Mouse (Mus musculus): Measurements from ENCODE around the gene Olfr1205. TPM values are rescaled to one million over a fixed set of nuclear protein-coding genes. Genes with fewer than 3 reads are reported as not detected.

Olfr1205 gene
- not detected for polyA plus RNA-seq (2014; fragmentation: Illumina TruSeq; extraction: RNeasy Lipid Tissue Mini Kit (QIAGEN cat#74804); ENCODE audit: low read depth, low replicate concordance)

DNA sequence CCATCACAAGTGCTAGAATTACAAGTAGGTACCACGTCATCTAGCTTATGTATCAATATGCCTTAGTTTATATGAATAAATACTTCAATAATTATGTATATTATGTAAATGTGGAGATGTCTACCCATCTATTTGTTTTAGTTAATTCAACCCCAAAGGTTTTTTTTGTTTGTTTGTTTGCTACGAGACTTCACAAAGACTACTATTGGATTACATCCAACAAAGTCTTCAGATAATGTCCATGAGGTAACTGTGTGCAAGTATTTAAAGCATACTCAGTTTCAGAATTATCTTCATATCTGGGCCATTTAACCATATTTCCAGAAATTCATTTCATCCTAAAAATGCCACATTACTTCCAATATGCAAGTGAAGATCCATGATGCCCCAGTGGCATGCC is at the start of gene Olfr1205:
Gene Olfr1205 (plus strand): TSS at position 301 of the 400 bp plus-strand sequence.

DNA sequence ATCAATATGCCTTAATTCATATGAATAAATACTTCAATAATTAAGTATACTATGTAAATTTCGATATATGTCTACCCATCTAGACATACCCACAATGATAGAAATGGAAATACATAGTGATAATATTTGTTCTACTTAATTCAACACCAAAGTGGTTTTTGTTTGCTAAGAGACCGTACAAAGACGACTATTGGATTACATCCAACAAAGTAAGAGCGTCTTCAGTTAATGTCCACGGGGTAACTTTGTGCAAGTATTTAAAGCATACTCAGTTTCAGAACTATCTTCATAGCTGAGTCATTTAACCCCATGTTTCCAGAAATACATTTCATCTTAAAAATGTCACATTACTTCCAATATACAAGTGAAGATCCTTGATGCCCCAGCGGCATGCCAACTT is 36.8 kb upstream of the Olfr1205 start, which contains the start of gene Olfr1201:
Gene Olfr1201 (plus strand): TSS at position 301 of the 400 bp plus-strand sequence.

DNA sequence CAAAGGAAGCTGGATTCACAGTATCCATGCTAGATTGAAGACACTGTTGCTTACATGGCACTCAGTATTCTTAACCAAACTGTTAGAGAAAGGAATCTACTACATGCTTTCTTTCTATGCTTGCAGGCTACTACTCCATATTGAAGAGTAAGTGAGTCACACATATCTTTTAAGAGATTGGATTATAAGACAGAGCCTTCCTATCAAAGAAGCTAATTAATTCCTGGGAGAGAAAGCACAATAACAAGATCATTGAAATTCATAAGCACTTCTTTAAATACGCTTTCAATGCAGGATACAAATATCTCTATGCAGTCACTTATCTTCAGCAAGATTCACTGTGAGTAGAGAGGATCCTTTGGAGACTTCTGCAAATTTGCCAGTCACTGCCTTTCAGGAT is 15.3 kb upstream of the Olfr1205 start, which contains the start of gene Olfr1202:
Gene Olfr1202 (plus strand): TSS at position 301 of the 400 bp plus-strand sequence.

DNA sequence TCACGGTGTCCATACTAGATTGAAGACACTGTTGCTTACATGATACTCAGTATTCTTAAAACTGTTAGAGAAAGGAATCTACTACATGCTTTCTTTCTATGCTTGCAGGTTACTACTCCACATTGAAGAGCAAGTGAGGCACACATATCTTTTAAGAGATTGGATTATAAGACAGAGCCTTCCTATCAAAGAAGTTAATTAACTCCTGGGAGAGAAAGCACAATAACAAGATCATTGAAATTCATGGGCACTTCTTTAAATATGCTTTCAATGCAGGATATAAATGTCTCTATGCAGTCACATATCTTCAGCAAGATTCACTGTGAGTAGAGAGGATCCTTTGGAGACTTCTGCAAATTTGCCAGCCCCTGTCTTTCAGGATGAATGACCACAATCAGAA is 19.5 kb downstream of the Olfr1205 start, which contains the start of gene Olfr1204:
Gene Olfr1204 (plus strand): TSS at position 301 of the 400 bp plus-strand sequence.

DNA sequence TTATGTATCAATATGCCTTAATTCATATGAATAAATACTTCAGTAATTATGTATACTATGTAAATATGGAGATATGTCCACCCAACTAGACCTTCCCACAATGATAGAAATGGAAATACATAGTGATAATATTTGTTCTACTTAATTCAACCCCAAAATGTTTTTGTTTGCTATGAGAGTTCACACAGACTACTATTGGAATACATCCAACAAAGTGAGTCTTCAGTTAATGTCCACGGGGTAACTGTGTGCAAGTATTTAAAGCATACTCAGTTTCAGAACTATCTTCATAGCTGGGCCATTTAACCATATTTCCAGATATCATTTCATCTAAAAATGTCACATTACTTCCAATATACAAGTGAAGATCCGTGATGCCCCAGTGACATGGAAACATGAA is 33.4 kb downstream of the Olfr1205 start, which contains the start of gene Olfr1206:
Gene Olfr1206 (plus strand): TSS at position 301 of the 400 bp plus-strand sequence.

Other genes with a start within 250 kb of the Olfr1205 start
- not detected for gene Olfr1189, start 243.3 kb upstream of the Olfr1205 start, polyA plus RNA-seq (2014; fragmentation: Illumina TruSeq; extraction: RNeasy Lipid Tissue Mini Kit (QIAGEN cat#74804); ENCODE audit: low read depth, low replicate concordance)
- not detected for gene Olfr1191-ps1, start 189.2 kb upstream of the Olfr1205 start, polyA plus RNA-seq (2014; fragmentation: Illumina TruSeq; extraction: RNeasy Lipid Tissue Mini Kit (QIAGEN cat#74804); ENCODE audit: low read depth, low replicate concordance)
- not detected for gene Olfr1192-ps1, start 181.2 kb upstream of the Olfr1205 start, polyA plus RNA-seq (2014; fragmentation: Illumina TruSeq; extraction: RNeasy Lipid Tissue Mini Kit (QIAGEN cat#74804); ENCODE audit: low read depth, low replicate concordance)
- gene Olfr1193, start 154.1 kb upstream of the Olfr1205 start, polyA plus RNA-seq (2014; fragmentation: Illumina TruSeq; extraction: RNeasy Lipid Tissue Mini Kit (QIAGEN cat#74804); ENCODE audit: low read depth, low replicate concordance): not detected
- not detected for gene Olfr1195, start 140.6 kb upstream of the Olfr1205 start, polyA plus RNA-seq (2014; fragmentation: Illumina TruSeq; extraction: RNeasy Lipid Tissue Mini Kit (QIAGEN cat#74804); ENCODE audit: low read depth, low replicate concordance)
- not detected for gene Olfr1196, start 125.1 kb upstream of the Olfr1205 start, polyA plus RNA-seq (2014; fragmentation: Illumina TruSeq; extraction: RNeasy Lipid Tissue Mini Kit (QIAGEN cat#74804); ENCODE audit: low read depth, low replicate concordance)
- gene Olfr1197, start 97.4 kb upstream of the Olfr1205 start, polyA plus RNA-seq (2014; fragmentation: Illumina TruSeq; extraction: RNeasy Lipid Tissue Mini Kit (QIAGEN cat#74804); ENCODE audit: low read depth, low replicate concordance): not detected
- gene Olfr1198, start 78.4 kb upstream of the Olfr1205 start, polyA plus RNA-seq (2014; fragmentation: Illumina TruSeq; extraction: RNeasy Lipid Tissue Mini Kit (QIAGEN cat#74804); ENCODE audit: low read depth, low replicate concordance): not detected
- gene Olfr1199, start 69.3 kb upstream of the Olfr1205 start, polyA plus RNA-seq (2014; fragmentation: Illumina TruSeq; extraction: RNeasy Lipid Tissue Mini Kit (QIAGEN cat#74804); ENCODE audit: low read depth, low replicate concordance): not detected
- gene Olfr1200, start 59.2 kb upstream of the Olfr1205 start, polyA plus RNA-seq (2014; fragmentation: Illumina TruSeq; extraction: RNeasy Lipid Tissue Mini Kit (QIAGEN cat#74804); ENCODE audit: low read depth, low replicate concordance): not detected
- gene Olfr1201, start 36.7 kb upstream of the Olfr1205 start, polyA plus RNA-seq (2014; fragmentation: Illumina TruSeq; extraction: RNeasy Lipid Tissue Mini Kit (QIAGEN cat#74804); ENCODE audit: low read depth, low replicate concordance): not detected
- not detected for gene Olfr1202, start 15.2 kb upstream of the Olfr1205 start, polyA plus RNA-seq (2014; fragmentation: Illumina TruSeq; extraction: RNeasy Lipid Tissue Mini Kit (QIAGEN cat#74804); ENCODE audit: low read depth, low replicate concordance)
- not detected for gene Olfr1204, start 19.6 kb downstream of the Olfr1205 start, polyA plus RNA-seq (2014; fragmentation: Illumina TruSeq; extraction: RNeasy Lipid Tissue Mini Kit (QIAGEN cat#74804); ENCODE audit: low read depth, low replicate concordance)
- not detected for gene Olfr1206, start 33.5 kb downstream of the Olfr1205 start, polyA plus RNA-seq (2014; fragmentation: Illumina TruSeq; extraction: RNeasy Lipid Tissue Mini Kit (QIAGEN cat#74804); ENCODE audit: low read depth, low replicate concordance)
- not detected for gene Olfr1208, start 72.6 kb downstream of the Olfr1205 start, polyA plus RNA-seq (2014; fragmentation: Illumina TruSeq; extraction: RNeasy Lipid Tissue Mini Kit (QIAGEN cat#74804); ENCODE audit: low read depth, low replicate concordance)
- not detected for gene Olfr1209, start 85.4 kb downstream of the Olfr1205 start, polyA plus RNA-seq (2014; fragmentation: Illumina TruSeq; extraction: RNeasy Lipid Tissue Mini Kit (QIAGEN cat#74804); ENCODE audit: low read depth, low replicate concordance)
- gene Olfr1211, start 108.4 kb downstream of the Olfr1205 start, polyA plus RNA-seq (2014; fragmentation: Illumina TruSeq; extraction: RNeasy Lipid Tissue Mini Kit (QIAGEN cat#74804); ENCODE audit: low read depth, low replicate concordance): not detected
- not detected for gene Olfr1212, start 124.2 kb downstream of the Olfr1205 start, polyA plus RNA-seq (2014; fragmentation: Illumina TruSeq; extraction: RNeasy Lipid Tissue Mini Kit (QIAGEN cat#74804); ENCODE audit: low read depth, low replicate concordance)
- not detected for gene Gm13762, start 150.5 kb downstream of the Olfr1205 start, polyA plus RNA-seq (2014; fragmentation: Illumina TruSeq; extraction: RNeasy Lipid Tissue Mini Kit (QIAGEN cat#74804); ENCODE audit: low read depth, low replicate concordance)
- gene Olfr1214, start 162.9 kb downstream of the Olfr1205 start, polyA plus RNA-seq (2014; fragmentation: Illumina TruSeq; extraction: RNeasy Lipid Tissue Mini Kit (QIAGEN cat#74804); ENCODE audit: low read depth, low replicate concordance): not detected
- not detected for gene Olfr1215, start 177.2 kb downstream of the Olfr1205 start, polyA plus RNA-seq (2014; fragmentation: Illumina TruSeq; extraction: RNeasy Lipid Tissue Mini Kit (QIAGEN cat#74804); ENCODE audit: low read depth, low replicate concordance)
- not detected for gene Olfr1216, start 188.6 kb downstream of the Olfr1205 start, polyA plus RNA-seq (2014; fragmentation: Illumina TruSeq; extraction: RNeasy Lipid Tissue Mini Kit (QIAGEN cat#74804); ENCODE audit: low read depth, low replicate concordance)
- gene Olfr1217, start 202.3 kb downstream of the Olfr1205 start, polyA plus RNA-seq (2014; fragmentation: Illumina TruSeq; extraction: RNeasy Lipid Tissue Mini Kit (QIAGEN cat#74804); ENCODE audit: low read depth, low replicate concordance): not detected
- gene Olfr1218, start 231.4 kb downstream of the Olfr1205 start, polyA plus RNA-seq (2014; fragmentation: Illumina TruSeq; extraction: RNeasy Lipid Tissue Mini Kit (QIAGEN cat#74804); ENCODE audit: low read depth, low replicate concordance): not detected

Measured in sigmoid colon, adult 10 weeks (tissue).